Mouse (Mus musculus) ES-E14 (cell line): ENCODE results near the gene Tacr2. TPM values are rescaled to one million over a fixed set of nuclear protein-coding genes. Genes with fewer than 3 reads are reported as not detected.

ENCODE experiments used
- DNase-seq: peaks from one replicate; pipeline ENCODE4 v3.0.0-alpha.2; 2013; ENCODE audit warnings: low read depth, low spot score
- H3K27ac ChIP-seq: 2 replicates; pipeline ENCODE4 v1.5.1; 2012; ENCODE audit warnings: low read depth, mild to moderate bottlenecking, low read length, moderate library complexity, mixed read lengths; ENCODE audit not compliant: poor library complexity, insufficient read depth, severe bottlenecking
- H3K36me3 ChIP-seq: 2 replicates; pipeline ENCODE4 v1.6.1; 2012; ENCODE audit warnings: mild to moderate bottlenecking, low read length, moderate library complexity, mixed read lengths; ENCODE audit not compliant: control insufficient read depth, poor library complexity, insufficient read depth, severe bottlenecking
- H3K4me1 ChIP-seq, 2 experiments: fragments of 150-350 bp in 1 of 2; sonication (generic) in 1 of 2; 2 replicates each; pipeline ENCODE4 v1.6.1; 2012; ENCODE audit warnings: low read length in 2 of 2, mild to moderate bottlenecking in 1 of 2, mixed read lengths in 1 of 2; ENCODE audit not compliant: control insufficient read depth in 2 of 2, insufficient read depth in 2 of 2, poor library complexity in 1 of 2
- H3K4me3 ChIP-seq, 2 experiments: fragments of 150-350 bp in 1 of 2; sonication (generic) in 1 of 2; 2 replicates each; pipeline ENCODE4 v1.5.1; 2012; ENCODE audit warnings: low read length in 2 of 2, low read depth in 1 of 2, mild to moderate bottlenecking in 1 of 2, mixed read lengths in 1 of 2; ENCODE audit not compliant: insufficient read depth in 1 of 2, poor library complexity in 1 of 2, severe bottlenecking in 1 of 2
- H3K9ac ChIP-seq: 2 replicates; pipeline ENCODE4 v1.6.1; 2012; ENCODE audit warnings: low read depth, mild to moderate bottlenecking, low read length, mixed read lengths; ENCODE audit not compliant: poor library complexity, insufficient read depth, severe bottlenecking
- H3K9me3 ChIP-seq: fragments of 150-350 bp; sonication (generic); 2 replicates; pipeline ENCODE4 v1.6.1; 2012; ENCODE audit warnings: low read depth, mild to moderate bottlenecking, low read length; ENCODE audit not compliant: control insufficient read depth, insufficient read depth
- CHD2 ChIP-seq: IDR thresholded peaks from 2 replicates; pipeline ENCODE4 v1.6.1; 2014; ENCODE audit warnings: mild to moderate bottlenecking, low read depth, low read length, inconsistent platforms
- HCFC1 ChIP-seq: IDR thresholded peaks from 2 replicates; pipeline ENCODE4 v1.6.1; 2012; ENCODE audit warnings: low read length, inconsistent platforms, borderline replicate concordance; ENCODE audit not compliant: insufficient read depth
- MAFK ChIP-seq: IDR thresholded peaks from 2 replicates; pipeline ENCODE4 v1.6.1; 2014; ENCODE audit warnings: mild to moderate bottlenecking, low read depth, low read length, inconsistent platforms; ENCODE audit not compliant: insufficient read depth
- ZC3H11A ChIP-seq: IDR thresholded peaks from 2 replicates; pipeline ENCODE4 v1.6.1; 2012; ENCODE audit warnings: low read depth, mild to moderate bottlenecking, inconsistent platforms, low read length, borderline replicate concordance
- ZNF384 ChIP-seq: IDR thresholded peaks from 2 replicates; pipeline ENCODE4 v1.6.1; 2012; ENCODE audit warnings: low read depth, low read length, inconsistent platforms
- in situ Hi-C, 2 experiments: fragments of 600-800 bp; cut with MboI; formaldehyde crosslinking; loops; one replicate each; pipeline ENCODE4 v1.15.1; 2025; ENCODE audit warnings: low sequenced_read_pairs in 2 of 2, inconsistent platforms in 1 of 2; ENCODE audit not compliant: unreplicated experiment in 2 of 2
- total RNA-seq: library from RNA; depleted of rRNA; stranded (reverse); fragments of 300-350 nt; gene quantifications from 2 replicates; pipeline ENCODE4 v1.2.3, GENCODE M21; 2012

The Tacr2 gene
- total RNA-seq, 1 experiment: 0.18 TPM

GRCm38 (mm10) chr10:62238688-62239087 lies 13.6 kb upstream of the Tacr2 start:
- DNase-seq: no peak
- Histone ChIP-seq H3K4me3 (no peak overlapping the region), H3K4me1 (peaks cover 3 to 11% of the 10 kb centered on the region in 2 experiments; a peak in 3 of 4 replicates), H3K36me3 (no peaks in the 10 kb centered on the region), H3K27ac (no peak overlapping the region), H3K9me3 (no peaks in the 10 kb centered on the region), H3K9ac (no peak overlapping the region)
- in situ Hi-C loops: no loop called here
- no peak for TF ChIP-seq ZNF384
- TF ChIP-seq CHD2: no peak
- TF ChIP-seq MAFK: no peak
- TF ChIP-seq ZC3H11A: no peak
- no peak for TF ChIP-seq HCFC1

- TF ChIP-seq ZNF384: no peak
- Histone ChIP-seq H3K9ac (no peak overlapping the region), H3K9me3 (no peaks in the 10 kb centered on the region), H3K36me3 (no peaks in the 10 kb centered on the region), H3K4me3 (no peak overlapping the region), H3K4me1 (peaks cover 3 to 11% of the 10 kb centered on the region in 2 experiments; a peak in 3 of 4 replicates), H3K27ac (no peak overlapping the region)
- no peak for DNase-seq
- in situ Hi-C loops: no loop called here
These were observed 13.0 kb upstream of the Tacr2 start for GRCm38 (mm10) chr10:62239270-62239669.

GRCm38 (mm10) chr10:62242358-62242757 lies 9.9 kb upstream of the Tacr2 start:
- no peak for TF ChIP-seq HCFC1
- no peak for TF ChIP-seq ZC3H11A
- TF ChIP-seq MAFK: no peak
- no peak for TF ChIP-seq ZNF384
- TF ChIP-seq CHD2: no peak
- no peak for DNase-seq
- H3K9me3 ChIP-seq: no peaks in the 10 kb centered on the region
- H3K27ac ChIP-seq: no peak overlapping the region
- 0 out of 4 replicates have a peak overlapping the region, but pooled peaks of 1 of the 2 experiments have one; percentile 17 for H3K4me3 ChIP-seq
- no peaks in the 10 kb centered on the region for H3K36me3 ChIP-seq
- in situ Hi-C loops: no loop called here
- H3K4me1 ChIP-seq: peaks cover 3 to 8% of the 10 kb centered on the region in 2 experiments; a peak in 3 of 4 replicates
- no peak overlapping the region for H3K9ac ChIP-seq

GRCm38 (mm10) chr10:62242896-62243295 lies 9.3 kb upstream of the Tacr2 start:
- no peak for TF ChIP-seq CHD2
- TF ChIP-seq HCFC1: no peak
- no peak for TF ChIP-seq ZNF384
- TF ChIP-seq ZC3H11A: peak; percentile 28; the same call in 1 of the 2 replicates
- 0 out of 2 replicates have a peak, but pooled peaks have one; percentile 29 for TF ChIP-seq MAFK
- Histone ChIP-seq H3K4me3 (0 out of 4 replicates have a peak overlapping the region, but pooled peaks of 1 of the 2 experiments have one; percentile 17), H3K36me3 (no peaks in the 10 kb centered on the region), H3K27ac (no peak overlapping the region), H3K9me3 (no peaks in the 10 kb centered on the region), H3K4me1 (peaks cover 3 to 8% of the 10 kb centered on the region in 2 experiments; a peak in 3 of 4 replicates), H3K9ac (no peak overlapping the region)
- in situ Hi-C loops: no loop called here
- DNase-seq: peak; percentile 69

- Histone ChIP-seq H3K9ac (no peak overlapping the region), H3K27ac (no peak overlapping the region), H3K4me1 (peaks cover 3 to 8% of the 10 kb centered on the region in 2 experiments; a peak in 3 of 4 replicates), H3K9me3 (no peaks in the 10 kb centered on the region), H3K36me3 (no peaks in the 10 kb centered on the region), H3K4me3 (no peak overlapping the region)
- DNase-seq: no peak
- in situ Hi-C loops: no loop called here
- TF ChIP-seq CHD2: no peak
- TF ChIP-seq MAFK: peak; percentile 92
- no peak for TF ChIP-seq HCFC1
These were observed 8.2 kb upstream of the Tacr2 start for GRCm38 (mm10) chr10:62244067-62244466.
